Mouse (Mus musculus) monocyte, adult 2 months (primary cell): Measurements from ENCODE around the gene Ano9.

Experiments
- DNase-seq, 2 experiments: peaks; one replicate each; pipeline ENCODE4 v3.0.0; 2022; ENCODE audit warnings: low spot score in 2 of 2, low read depth in 1 of 2

Ano9 gene

GRCm38 (mm10) chr7:141117636-141118035 is at the start of gene Ano9:
TSS of gene Ano9 (minus strand) at chr7:141117806.
- no peak for DNase-seq

- DNase-seq: peak; percentile 49 to 63
Measured at GRCm38 (mm10) chr7:141164850-141165249, 47.2 kb upstream of the Ano9 start.

DNA sequence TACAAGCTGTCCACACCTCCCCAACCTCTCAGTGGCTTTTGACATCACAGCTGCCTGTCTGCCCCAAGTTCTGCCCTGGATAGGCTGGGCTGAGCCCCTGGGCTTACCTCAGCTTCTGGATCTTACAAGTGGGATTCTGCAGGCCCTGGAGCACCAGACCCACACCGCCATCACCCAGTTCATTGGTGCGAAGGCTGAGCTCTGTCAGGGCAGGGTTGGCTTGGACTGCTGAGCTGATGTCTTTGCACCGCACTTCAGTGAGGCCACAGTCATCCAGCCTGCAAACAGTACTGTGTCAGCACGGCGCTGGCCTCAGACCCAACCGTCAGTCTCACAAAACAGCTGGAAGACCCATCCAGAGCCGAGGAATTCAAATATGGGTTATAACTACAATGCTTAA is 46.8 kb upstream of the Ano9 start:
- DNase-seq: no peak

DNA sequence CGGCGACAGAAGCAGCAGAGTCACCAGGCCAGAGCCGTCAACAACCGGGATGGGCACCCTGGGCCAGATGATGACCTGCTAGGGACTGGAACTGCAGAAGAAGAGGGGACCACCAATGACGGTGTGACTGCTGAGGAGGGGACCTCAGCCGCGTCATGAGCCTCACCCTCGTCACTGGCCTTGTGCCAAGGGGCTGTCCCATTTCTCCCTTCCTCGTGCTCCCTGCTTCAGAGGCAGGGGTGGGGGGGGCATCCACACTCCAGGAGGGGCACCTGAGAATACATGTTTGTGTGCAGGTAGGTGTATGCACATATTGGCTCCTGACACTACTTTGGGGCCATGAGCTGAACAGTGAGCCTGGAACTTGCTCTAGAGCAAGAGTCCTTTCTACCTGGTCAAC is 37.8 kb upstream of the Ano9 start:
- DNase-seq: no peak

DNA sequence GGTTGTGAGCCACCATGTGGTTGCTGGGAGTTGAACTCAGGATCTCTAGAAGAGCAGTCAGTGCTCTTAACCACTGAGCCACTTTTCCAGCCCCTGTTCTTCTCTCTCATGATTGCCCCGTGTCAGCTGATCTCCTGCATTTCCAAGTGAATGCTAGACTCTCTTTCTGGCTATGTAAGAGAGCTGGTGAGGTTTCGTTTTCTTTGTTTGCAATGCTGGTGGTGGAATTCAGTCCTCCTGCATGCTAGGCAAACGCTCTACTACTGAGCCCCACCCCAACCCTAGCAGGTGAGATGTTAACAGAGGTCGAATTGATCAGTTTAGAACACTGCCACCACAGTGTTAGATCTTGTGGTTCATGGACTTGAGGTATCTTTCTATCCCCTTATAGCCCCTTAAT is 31.0 kb upstream of the Ano9 start:
- DNase-seq: no peak

- DNase-seq: no peak
Measured at GRCm38 (mm10) chr7:141147044-141147443, 29.4 kb upstream of the Ano9 start.

DNA sequence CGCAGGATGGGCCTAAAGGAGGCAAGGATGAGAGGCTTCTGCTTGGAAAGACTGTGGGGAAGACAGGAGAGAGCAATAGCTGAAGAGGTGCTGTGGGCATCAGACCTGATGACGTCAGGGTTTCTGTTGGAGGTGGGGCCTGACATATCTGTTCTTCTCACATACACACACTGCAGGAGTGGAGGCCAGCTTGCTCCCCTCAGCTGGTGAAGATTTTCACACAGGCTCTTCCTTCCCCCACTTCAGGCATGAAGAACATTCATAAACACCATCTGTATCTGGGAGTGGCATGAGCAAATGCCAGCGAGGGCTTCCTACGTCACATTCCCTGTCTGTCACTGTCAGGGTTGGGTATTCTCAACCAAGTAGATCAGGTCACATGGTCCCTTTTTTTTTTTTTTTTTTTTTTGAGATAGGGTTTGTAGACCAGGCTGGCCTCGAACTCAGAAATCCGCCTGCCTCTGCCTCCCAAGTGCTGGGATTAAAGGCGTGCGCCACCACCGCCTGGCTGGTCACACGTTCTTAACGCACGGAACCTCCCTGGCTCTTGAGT is 28.5 kb upstream of the Ano9 start:
- no peak for DNase-seq

GRCm38 (mm10) chr7:141145403-141145802 is 27.8 kb upstream of the Ano9 start:
- DNase-seq: no peak

- no peak for DNase-seq
Measured at GRCm38 (mm10) chr7:141144650-141145049, 27.0 kb upstream of the Ano9 start.

GRCm38 (mm10) chr7:141143861-141144260 is 26.3 kb upstream of the Ano9 start:
- no peak for DNase-seq

GRCm38 (mm10) chr7:141143112-141143511 is 25.5 kb upstream of the Ano9 start:
- DNase-seq: peak in 1 of 2 experiments; percentile 43

- no peak for DNase-seq
Measured at GRCm38 (mm10) chr7:141141326-141141725, 23.7 kb upstream of the Ano9 start.

GRCm38 (mm10) chr7:141131904-141132755 is 14.5 kb upstream of the Ano9 start:
- DNase-seq: no peak

GRCm38 (mm10) chr7:141131024-141131820 is 13.6 kb upstream of the Ano9 start:
- DNase-seq: peak; percentile 39 to 67

- no peak for DNase-seq
Measured at GRCm38 (mm10) chr7:141123517-141123856, 5.9 kb upstream of the Ano9 start.

- peak; percentile 80 to 90 for DNase-seq
Measured at GRCm38 (mm10) chr7:141122689-141123516, 5.3 kb upstream of the Ano9 start.

DNA sequence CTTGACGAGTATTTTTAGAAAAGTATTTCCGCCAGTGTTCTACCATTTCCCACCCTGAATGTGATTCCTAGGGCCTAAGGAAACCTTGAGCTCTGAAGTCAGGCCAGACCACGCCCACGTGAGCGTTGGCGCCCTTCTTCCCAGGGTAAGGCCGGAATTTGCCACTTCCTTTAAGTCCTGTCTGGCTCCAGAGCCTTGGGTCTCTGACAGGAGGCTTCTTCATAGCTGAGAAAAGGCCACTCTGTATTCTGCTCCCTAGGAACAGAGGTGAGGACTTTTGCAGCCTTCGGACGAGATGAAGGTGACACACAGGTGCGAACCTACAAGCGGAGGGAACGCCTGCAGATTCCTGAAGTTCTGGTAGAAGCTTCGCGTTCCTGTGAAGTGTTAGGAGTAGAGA is 4.6 kb upstream of the Ano9 start, which contains the start of gene Ptdss2:
Gene Ptdss2 (plus strand): TSS at position 138 of the 400 bp plus-strand sequence.
- no peak for DNase-seq

- DNase-seq: no peak
Measured at GRCm38 (mm10) chr7:141121051-141121531, 3.5 kb upstream of the Ano9 start.

DNA sequence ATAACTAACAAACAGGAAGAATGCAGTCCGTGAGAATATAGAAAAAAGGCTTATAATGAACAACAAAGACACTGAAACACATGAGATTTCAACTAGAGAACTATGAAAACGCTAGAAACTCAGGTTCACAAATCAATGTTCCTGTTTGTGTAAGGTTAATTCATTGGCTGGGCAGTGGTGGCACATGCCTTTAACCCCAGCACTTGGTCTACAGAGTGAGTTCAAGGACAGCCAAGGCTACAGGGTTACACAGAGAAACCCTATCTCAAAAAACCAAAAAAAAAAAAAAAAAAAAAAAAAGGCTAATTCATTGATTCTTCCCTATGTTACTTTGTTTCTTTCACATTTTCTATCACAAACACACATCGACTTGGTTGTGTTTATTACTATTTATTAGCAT is 3.0 kb upstream of the Ano9 start:
- DNase-seq: no peak

DNA sequence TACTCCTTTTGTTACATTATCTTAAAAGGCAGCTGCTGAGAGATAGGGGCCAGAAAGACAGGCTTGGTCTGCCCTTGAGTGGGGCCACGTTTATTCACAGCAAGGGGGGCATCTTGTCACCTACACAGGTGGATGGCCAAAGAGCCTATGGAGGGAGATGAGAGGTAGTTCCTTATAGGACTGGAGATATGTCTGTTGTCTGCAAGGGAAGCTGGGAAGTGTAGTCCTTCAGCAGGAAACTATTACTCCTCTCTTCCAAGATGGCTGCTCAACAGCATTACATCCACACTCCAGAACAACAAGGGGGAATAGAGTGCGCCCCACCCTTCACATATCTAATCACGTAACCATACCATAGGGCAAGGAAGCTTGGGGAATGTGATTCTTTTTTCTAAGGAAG is 1.9 kb upstream of the Ano9 start:
- no peak for DNase-seq

DNA sequence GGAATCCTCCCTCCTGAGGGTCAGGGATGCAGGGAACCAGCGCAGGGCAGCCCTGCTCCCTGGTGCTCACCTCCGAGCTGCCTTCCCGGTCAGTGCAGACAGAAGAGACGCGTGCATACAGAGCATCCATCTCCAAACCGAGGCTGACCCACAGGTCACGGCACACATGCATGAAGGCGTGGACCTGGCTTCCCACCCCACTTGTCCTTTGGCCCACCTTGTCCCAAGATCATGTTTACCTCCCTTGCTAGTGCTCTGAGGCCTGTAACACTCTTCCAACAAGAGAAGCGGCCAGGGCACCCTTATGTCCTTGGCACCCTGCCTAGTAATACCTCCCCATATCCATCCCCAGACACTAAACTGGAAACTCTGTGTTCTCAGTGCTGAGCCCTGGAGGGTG is 1.7 kb downstream of the Ano9 start:
- DNase-seq: no peak
